Mouse (Mus musculus) embryo, embryonic 9.5 days (tissue): ENCODE data around the gene Pgpep1l.
"Not testable (repeated sequence)": the region's sequence is repeated elsewhere in the genome, so short reads cannot be mapped to it uniquely, and the experiment has no call there.

Experiments used
- DNase-seq: peaks from one replicate; pipeline ENCODE4 v3.0.0-alpha.2; 2017; ENCODE audit errors: extremely low spot score

Pgpep1l gene

DNA sequence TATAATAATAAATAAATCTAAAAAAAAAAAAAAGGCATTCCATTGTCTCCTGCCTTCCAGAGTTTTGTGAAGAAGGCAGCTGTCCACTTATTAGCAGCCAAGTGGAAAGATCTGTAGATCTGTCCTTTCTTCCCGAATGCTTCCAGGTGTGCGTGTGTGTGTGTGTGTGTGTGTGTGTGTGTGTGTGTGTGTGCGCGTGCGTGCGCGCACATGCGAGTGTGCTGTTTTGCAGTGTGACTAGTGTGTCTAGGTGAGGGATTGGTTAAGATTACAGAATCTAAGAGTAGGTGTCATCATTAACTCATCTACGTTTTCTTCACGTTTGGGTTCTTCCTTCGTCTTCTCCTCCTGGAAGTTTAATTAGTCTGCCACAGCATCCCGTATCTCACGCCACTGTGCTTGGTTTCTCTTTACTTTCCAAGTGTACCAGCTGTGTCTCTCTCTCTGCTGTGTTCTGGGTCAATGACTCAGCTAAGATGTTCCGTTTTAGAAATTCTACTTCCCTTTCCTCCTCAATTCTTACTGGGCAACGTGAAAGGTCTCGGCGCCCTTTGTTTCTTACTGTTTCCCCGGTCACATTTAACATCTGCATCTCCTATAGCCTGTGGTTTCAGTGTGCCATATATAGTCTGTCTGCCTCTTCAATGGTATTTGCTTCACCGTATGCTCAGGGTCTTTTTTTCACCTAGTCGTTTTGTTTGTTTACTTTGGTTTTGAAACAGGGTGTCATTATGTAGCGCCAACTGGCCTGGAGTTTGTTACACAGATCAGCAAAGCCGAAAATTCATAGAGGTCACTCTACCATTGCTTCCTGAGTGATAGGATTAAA, 18.5 kb upstream of the Pgpep1l start:
- DNase-seq, result no peak

DNA sequence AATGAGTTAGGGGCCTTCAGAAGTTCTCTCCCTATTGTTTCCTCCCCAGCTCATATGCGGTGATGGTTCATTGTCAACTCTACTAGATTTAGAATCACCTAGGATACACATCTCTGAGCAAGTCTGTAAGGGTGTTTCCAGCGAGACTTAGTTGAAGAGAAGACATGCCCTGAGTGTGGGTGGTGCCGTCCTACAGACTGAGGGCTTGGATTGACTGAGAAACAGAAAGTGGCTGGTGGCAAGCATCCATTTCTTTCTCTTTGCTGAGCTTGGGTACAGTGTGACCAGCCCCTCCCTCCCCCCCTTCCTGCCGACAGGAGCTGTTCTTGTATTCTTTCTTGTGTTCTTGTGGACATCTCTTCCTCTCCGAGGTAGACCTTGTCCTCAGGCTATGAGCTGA, 17.3 kb upstream of the Pgpep1l start:
- no peak for DNase-seq

DNA sequence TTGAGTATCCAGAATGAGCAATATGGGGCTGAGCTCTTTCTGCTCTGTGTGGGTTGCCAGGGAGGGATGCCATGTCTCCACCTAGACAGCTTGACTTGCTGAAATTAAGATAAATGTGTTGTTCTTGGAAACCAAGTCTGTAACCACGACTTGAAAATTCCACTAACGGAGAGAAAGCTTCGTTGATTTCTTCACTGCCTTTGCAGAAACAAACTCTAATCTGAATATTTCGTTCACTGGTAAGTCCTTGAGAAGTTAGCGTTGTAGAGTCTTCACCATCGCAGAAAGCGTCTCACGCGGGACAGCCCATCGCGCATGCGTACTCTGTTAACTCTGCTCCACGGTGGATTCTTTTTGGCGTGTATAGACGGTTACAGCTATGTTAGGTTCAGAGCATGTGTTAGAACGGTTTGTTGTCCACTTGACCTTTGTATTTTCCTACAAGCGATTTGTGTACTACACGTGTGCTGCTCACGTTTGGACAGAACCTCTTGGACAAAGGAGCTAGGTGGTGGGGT, 16.4 kb upstream of the Pgpep1l start:
- no peak for DNase-seq

DNA sequence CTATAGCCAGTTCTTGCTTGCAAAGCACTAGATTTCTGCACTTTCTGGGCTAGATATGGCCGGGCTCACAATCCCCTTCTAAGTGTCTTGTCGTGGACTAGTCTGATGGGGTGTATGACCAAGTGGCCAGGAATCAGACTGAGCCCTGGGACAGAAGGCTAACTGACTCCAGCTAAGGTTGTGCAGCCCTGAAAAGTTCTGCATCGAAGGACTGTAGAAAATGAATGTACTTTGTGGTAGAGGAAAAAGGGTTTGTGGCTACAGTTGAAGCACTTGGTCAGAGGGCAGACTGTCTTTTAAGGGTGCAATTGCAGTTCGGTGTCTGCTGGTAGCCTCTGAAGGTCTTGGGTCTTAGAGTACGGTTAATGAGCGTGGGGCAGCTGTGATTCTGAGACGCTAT, 15.4 kb upstream of the Pgpep1l start:
- DNase-seq, result no peak

DNA sequence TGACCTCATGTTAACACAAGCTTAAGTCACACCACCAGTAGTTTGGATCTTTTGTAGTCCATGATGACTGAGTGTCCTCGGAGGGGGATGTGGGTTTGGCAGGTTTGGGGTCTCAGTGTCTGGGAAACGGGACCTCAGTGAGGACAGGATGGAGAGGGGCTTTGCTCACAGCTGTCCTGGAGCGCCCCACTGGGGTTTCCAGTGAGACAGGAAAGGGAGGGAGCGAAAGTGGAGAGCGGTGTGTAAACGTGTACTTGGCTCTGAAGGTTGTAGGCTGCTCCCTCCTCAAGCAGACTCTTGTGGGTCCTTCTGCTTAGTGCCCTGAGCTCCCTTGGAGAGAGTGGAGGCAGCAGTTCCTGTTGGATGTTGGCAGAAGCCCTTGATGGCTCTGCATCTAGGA, 14.9 kb upstream of the Pgpep1l start:
- DNase-seq, result no peak

DNA sequence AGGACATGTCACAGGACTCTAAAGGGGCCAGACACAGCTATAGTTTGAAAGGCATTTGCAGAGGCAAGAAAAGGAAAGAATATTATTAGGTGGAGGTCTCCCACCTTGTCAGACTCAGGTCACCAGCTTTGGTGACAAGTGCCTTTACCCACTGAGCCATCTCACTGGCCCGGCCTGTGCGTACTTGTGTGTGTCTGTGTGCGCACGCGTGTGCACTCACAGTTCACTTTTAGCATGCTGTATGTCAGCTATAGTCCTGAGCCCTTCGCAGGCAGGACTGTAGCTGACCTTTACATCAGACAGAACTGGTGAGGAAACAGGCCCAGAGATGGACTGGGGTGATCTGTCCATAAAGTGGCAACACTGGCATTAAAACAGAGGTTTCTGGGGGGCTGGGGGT, 14.4 kb upstream of the Pgpep1l start:
- no peak for DNase-seq

DNA sequence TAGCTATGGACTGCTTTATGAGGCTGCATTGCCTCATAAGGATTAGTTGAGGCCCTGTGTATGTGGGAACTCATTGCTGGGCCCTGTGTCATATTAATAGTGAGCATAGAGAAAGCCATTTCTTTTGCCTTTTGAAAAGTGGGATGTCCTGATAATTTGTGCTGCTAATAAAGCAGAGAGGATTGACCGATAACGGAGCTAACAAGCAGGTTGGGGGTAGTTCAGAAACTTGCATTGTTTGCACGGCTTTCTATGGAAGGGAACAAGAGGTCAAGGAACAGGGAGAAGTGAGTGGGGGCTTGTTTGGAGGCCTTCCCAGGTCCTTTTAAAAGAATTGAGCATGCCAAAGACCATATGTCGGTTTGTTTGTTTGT, 13.9 kb upstream of the Pgpep1l start:
- DNase-seq, result no peak

DNA sequence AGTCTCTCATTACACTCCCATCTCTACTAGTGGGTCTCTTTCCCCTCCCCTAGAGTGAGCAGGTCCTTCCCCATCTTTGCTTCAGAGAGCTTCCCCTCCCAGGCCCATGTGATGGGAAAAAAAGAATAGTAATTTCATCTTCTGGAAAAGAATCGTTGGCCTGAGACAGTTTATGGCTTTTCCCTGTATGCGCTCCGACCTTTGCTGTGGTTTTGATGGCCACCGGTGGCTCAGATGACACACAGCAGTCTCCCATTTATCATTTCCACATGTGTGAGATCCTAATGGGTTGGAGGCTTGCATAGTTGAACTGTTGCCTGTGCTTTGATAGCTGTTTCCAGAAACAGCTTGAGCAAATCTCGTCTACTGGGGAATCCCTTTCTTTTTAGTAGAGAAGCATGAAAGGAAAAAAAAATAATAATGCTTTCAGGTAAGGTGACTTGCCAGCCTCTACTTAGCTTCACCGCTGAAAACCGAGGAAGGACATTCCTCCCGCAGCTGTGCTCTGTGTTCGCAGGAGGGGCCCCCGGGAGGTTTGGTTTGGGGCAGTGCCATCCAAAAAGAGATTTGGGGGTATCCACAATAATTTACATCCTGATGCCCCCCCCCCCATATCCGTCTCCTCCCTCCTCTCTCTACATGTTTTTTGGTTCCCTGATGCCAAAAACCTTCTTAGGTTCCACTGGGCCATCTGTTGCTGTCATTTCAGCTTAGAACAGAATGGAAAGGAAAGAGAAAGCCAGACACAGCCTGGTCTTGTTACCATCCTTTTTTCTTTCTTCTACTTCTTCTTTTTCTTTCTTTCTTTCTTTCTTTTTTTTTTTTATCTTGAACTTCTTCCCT, 13.2 kb upstream of the Pgpep1l start:
- DNase-seq, result no peak

DNA sequence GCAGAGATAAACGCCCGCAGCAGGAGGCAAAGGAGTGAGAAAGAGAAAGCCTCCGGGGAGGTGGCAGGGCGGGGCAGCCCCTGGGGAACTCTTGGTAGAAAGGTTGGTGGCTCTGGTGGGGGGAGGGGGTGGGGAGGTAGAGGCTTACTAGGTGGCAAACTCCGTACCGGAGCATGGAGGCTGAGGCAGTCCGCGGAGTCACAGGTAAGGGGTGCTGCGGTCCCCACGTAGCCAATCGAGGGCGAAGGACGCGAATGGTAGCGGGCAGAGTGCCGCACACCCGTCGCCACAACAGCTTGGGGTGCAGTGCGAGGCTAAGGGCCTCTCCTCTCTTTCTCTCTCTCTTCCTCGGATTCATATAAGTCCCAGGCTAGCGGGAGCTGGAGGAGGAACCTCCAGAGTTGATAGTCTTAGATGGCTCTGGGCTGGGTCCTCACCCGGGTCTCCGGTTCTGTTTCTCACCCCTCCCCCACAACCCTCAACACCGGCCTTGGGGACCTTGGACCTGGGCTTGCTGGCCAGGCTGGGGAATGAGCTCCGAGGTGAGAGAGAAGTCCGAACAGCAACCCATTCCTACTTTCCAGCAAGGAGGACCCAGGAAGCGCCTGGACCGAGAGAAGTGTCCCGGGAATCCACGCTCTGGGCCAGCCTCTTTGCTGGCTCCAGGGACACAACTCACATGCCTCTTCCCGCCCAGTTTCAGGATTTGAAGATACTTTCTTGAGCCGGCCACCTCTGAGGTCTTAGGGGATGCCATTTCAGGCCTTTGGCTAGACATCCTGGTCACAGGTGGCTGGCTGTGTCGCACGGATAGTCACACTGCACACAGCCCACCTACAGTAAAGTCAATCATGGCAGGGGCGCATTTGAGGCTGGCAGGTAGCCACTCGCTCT, 12.1 kb upstream of the Pgpep1l start:
- DNase-seq, result no peak

DNA sequence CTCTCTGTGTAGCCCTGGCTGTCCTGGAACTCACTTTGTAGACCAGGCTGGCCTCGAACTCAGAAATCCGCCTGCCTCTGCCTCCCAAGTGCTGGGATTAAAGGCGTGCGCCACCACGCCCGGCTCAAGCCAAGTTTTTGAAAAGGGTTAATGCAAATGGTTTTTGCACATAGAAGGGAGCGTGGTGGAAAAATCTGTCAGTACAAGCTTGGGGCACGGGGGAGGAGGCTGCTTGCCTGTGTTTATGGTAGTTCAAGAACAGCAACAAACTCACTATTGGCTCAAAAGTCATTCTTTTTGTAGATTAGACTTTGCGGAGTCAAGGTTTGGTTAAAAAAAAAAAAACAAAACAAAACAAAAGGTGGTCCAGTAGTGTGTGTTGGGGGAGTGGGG, 11.4 kb upstream of the Pgpep1l start:
- not testable (repeated sequence) for DNase-seq

DNA sequence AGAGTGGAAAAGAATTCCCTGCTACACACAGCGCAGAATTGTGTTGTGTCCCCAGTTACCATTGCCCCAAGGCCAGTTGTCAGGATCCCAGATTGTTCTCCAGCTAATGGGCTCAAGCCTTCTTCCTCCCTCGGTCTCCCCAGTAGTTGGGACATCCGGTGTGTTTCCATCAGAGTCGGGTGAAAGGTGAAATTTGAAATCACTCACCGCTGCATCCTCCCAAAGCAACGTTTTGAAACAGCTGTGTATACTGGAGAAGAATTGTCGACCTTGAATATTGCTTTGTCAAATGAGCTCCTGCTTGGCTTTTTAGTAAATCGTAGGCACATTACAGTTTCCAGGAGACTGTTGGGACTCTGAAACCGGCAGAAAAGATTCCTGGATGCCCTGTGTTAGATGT, 10.9 kb upstream of the Pgpep1l start:
- no peak for DNase-seq

DNA sequence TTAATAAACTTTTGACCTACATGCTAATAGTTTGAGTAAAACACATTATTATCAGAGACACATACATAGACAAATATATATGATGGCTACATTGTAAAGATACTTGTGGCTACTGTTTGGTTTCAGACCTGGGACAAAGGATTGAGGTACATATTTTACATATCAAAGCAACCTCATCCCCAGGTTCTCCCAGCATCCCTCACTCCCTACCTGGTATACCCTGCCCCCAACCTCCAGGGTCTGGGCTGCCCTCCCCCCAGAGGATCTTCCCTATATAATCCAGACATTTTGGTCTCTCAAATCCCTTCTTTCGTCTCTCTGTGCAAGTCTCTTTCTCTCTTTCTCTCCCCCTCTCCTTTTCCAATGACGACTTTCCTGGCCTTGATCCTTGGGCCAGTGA, 10.2 kb upstream of the Pgpep1l start:
- DNase-seq, result no peak

DNA sequence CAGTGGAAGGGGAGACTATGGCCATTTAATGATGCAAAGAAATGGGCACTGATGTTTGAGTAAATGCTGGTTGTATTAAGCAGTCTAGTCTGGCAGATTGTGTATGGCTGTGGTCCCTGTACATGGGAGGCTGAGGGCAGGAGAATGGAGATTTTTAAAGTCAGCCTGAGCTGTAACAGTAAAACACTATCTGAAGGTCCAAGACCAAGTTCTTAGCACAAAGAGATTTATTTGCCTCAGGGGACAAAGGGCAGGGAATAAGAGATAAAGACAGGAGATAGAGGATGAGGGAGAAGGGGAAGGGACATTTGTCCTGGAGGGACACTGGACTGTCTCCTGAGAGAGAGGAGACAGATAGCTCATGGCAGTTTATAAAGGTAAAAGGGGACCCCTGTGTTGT, 9.5 kb upstream of the Pgpep1l start, which contains the start of gene Fam169b:
Gene Fam169b, plus strand, starts transcription at position 325 of the 400 bp plus-strand sequence.
- no peak for DNase-seq

DNA sequence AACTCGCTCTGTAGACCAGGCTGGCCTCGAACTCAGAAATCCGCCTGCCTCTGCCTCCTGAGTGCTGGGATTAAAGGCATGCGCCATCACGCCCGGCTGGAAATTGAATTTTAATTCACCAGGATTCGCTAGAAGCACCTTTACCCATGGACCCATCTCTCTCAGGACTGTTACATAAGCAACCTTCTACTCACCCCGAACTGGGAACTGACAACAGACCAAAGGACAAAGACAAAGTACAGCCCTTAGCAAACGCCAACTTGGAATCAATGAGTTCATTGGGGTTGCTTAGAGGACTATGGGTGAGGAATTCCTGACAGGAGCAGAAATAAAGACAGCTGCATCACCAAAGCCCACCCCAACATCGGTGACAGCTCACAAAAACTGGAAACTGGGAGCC, 8.6 kb upstream of the Pgpep1l start:
- DNase-seq, result no peak

DNA sequence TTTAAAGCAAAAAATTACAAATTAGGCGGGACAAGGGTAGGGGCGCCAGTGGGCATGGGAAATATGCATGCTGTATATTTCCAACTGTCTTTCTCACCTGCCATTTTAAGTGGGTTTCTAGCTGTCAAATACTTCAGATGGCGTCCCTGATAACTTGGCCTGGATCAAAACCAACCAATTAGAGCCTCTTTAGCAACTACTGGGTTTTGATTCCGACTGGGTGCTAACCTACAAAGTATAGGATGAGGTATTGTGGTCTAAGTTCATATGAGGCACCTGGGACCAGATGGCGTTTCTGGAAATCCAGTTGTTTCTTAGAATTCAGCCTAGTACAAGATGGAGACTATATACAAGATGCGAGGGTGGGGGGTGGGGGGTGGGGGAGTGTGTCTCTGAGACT, 7.8 kb upstream of the Pgpep1l start:
- no peak for DNase-seq

DNA sequence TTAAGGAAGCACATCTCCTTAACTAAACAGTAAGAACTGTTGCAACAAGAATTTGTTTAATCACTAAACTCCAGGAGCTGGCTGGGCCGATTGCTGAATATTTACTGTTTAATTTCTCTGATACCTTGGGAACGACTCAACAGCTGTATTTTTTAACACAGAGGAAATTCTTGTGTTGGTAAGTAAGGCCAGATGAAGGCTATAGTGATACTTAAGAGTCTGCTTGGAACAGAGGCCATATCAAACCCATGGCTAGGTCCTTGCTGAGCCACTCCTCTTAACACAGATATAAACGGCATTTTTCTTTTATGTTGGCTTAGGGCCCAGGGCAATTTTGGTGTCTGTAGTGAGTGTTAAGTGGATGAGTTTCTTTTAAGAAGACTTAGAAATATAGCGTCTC, 6.5 kb upstream of the Pgpep1l start:
- DNase-seq, result no peak

DNA sequence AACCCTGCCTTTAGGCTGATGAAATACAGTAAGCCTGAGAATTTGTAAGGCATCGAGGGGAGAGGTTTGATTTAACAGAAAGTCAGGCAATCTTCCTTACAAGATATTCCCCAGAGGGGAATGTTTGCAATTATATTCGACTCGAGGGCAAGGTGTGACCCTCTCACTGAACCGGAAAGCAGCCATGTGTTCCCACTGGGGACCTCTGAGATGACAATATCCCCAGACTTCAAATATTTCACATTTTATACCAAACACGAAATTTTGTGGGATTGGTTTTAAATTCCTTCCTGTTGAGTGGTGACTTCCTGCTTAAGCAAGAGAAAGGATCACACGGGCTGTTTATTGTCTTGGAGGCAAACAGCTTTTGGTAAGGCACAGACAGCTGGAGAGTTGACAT, 2.7 kb upstream of the Pgpep1l start:
- no peak for DNase-seq

DNA sequence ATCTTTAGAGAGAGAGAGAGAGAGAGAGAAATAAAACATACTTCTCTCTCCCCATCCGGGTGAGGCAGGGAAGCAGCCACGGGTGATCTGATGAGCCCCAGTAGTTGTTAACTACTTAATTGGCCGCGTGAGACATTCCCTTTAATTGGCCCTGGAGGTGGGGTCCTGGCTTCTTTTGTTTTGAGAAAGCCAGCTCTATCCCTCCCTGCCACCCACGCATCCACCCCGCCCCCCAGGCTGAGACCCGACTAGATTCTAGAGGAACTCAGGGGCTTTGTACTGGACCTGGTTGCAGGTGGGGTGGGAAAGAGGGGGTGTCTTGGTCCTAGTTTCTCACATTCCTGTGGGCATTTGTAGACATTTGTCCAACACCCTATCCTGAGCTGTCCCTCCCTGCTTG, 1.4 kb upstream of the Pgpep1l start:
- DNase-seq, result no peak

DNA sequence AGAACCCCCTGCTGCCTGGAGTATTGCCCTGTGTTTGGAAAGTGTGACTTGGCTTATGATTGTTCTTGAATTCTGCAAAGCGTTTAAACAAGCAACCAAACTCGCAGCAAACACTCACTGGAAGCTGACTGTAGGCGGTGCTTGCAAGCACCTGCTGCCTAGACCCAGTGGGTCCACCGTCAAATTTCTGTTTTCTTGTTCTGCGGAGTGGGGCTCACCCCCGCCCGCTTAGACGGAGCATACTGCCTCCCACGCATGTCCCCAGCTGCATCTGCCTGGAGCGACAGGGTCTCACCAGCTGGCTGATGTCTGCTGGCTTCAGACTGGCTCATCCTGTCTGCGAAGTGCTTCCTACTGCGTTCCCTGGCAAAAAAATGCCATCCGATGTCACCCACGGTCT, 498 bp upstream of the Pgpep1l start:
- no peak for DNase-seq

DNA sequence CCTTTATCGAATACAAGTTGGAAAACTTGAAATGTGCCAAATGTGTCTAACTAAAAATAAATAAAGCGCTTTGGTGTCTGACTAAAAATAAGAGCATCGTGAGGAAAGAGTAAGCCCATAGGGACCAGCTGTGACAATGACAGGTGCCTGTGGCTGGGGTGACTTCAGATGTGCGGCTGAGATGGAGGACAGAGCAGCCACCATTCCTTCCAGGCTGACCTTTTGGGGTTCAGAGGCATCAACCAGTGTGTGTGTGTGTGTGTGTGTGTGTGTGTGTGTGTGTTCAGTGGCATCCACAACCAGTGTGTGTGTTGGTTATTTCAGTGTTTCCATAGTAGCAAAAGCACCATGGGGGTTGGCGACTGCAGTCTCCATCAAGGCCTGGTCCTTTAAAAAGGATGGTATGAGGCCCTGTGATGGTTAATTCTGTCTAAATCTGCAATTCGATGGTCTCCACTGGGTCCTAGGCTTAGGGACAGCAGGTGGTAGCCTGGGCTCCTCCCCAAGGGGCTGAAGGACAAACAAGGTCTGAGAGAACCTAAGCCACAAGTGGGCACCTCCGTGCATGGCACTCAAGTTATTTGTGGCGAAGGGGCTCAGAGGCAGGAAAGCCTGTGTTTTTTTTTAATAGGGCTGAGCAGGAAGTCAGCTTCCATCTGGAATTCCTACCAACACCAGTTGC, 546 bp downstream of the Pgpep1l start:
- no peak for DNase-seq

DNA sequence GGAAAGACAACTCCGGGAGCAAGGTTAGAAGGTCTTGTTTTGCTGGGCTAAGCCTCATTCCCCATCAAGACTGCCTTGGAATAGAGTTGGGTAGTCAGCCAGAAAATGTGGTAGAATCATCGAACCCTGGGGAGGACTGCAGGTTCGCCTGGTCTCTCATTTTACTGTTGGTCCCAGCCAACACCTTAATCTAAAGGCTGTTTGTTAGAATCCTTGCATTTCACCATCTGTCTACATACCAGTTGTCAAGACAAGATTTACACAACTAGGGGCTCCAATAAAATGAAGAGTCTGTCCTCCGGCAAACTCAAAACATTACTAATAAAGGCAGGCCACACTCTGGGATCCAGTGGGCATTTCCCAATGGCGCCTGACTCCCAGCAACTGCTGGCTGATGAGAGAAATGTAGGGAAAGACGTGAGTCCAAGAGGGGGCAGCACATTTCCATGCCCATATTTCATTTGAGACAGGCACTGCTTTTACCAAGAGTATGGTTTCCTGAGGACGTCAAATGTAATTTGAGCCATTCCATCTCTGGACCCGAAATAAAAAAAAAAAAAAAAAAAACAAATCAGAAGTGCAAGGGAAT, 1.3 kb downstream of the Pgpep1l start:
- no peak for DNase-seq
